Comparison of ENCODE assay signal across 18 mouse cellular contexts in genomic region chr6:28561291-28561995, GRCm38 (mm10).
DNase-seq lines count a peak whose midpoint lies in the region; ATAC-seq and TF ChIP-seq lines count a peak whose summit lies in the region.
"Had no signal": no experiment of that assay in that cellular context is flagged by ENCODE, and none has a peak within 500 bp of the region (broad histone marks: within the 10 kb centered on the region; RNA-seq: fewer than 3 reads in every experiment).

No protein-coding gene starts in this region.

- H3K36me3 ChIP-seq in intestine, postnatal 0 days (ENCODE audit: control insufficient read depth, insufficient read depth): no peaks in the 10 kb centered on the region; the same call in 1 of the 2 replicates

- H3K9me3 ChIP-seq in intestine, postnatal 0 days (ENCODE audit: control insufficient read depth): no peaks in the 10 kb centered on the region
- H3K9me3 ChIP-seq: embryonic facial prominence, embryonic 13.5 days; forebrain, embryonic 10.5 days; hindbrain, embryonic 13.5 days; lung, embryonic 15.5 days had no signal

- no peaks in the 10 kb centered on the region for H3K27me3 ChIP-seq in intestine, postnatal 0 days (replicated peaks; ENCODE audit: control insufficient read depth, insufficient read depth, low read length)
- H3K27me3 ChIP-seq: CH12.LX; embryonic facial prominence, embryonic 13.5 days; hindbrain, embryonic 13.5 days; lung, embryonic 15.5 days; megakaryocyte, embryonic 14.5 days had no signal

- no peaks in the 10 kb centered on the region for H3K4me1 ChIP-seq in intestine, postnatal 0 days (replicated peaks; ENCODE audit: control insufficient read depth, insufficient read depth, low read length)
- H3K4me1 ChIP-seq: embryonic facial prominence, embryonic 13.5 days; lung, embryonic 15.5 days had no signal

- no peak overlapping the region for H3K9ac ChIP-seq in intestine, postnatal 0 days (ENCODE audit: low read depth, low read length)
- H3K9ac ChIP-seq: embryonic facial prominence, embryonic 13.5 days; hindbrain, embryonic 13.5 days; lung, embryonic 15.5 days had no signal

- DNase-seq in gastrocnemius, postnatal 10 days: peak; percentile 26
- DNase-seq in gastrocnemius, postnatal 36 days: no peak
- DNase-seq in ovary, adult 18-20 months (ENCODE audit: low spot score): peak; percentile 49
- no peak for DNase-seq in ovary, postnatal 14 days (ENCODE audit: low spot score)
- DNase-seq in kidney, postnatal 25 days: peak; percentile 20 to 54
- DNase-seq in layer of hippocampus, adult 2 months (ENCODE audit: low spot score in 2 of 2): no peak
- DNase-seq: cerebellum, adult 9-11 months; thymus, postnatal 4 days had no signal

- WGBS in intestine, postnatal 0 days: 70% methylated on average over 5 of the region's 5 CpGs

- H3K4me3 ChIP-seq in intestine, postnatal 0 days (ENCODE audit: low read depth, low read length): no peak overlapping the region
- no peak overlapping the region for H3K4me3 ChIP-seq in layer of hippocampus, adult 2 months
- H3K4me3 ChIP-seq: embryonic facial prominence, embryonic 13.5 days; forebrain, embryonic 10.5 days; hindbrain, embryonic 13.5 days; lung, embryonic 15.5 days; megakaryocyte, embryonic 14.5 days had no signal

- ATAC-seq in intestine, postnatal 0 days: no peak
- ATAC-seq in megakaryocyte, adult 5-6 weeks (ENCODE audit: poor library complexity, severe bottlenecking): no peak
- ATAC-seq: activated CD4-positive, CD25-positive, alpha-beta regulatory T cell, adult 4 months had no signal

- intact Hi-C loops in gastrocnemius, postnatal 36 days (cut with DNase I): no loop called here

- TF ChIP-seq CTCF in intestine, postnatal 0 days (IDR thresholded peaks at IDR 0.05; ENCODE audit: low read depth): no peak
- no peak for TF ChIP-seq CTCF in layer of hippocampus, adult 2 months (conservative IDR thresholded peaks at IDR 0.05)

- no peak overlapping the region for H3K4me2 ChIP-seq in intestine, postnatal 0 days (replicated peaks; ENCODE audit: low read depth)
- H3K4me2 ChIP-seq: embryonic facial prominence, embryonic 13.5 days; hindbrain, embryonic 13.5 days; liver, embryonic 11.5 days; lung, embryonic 15.5 days had no signal

- H3K27ac ChIP-seq in intestine, postnatal 0 days (ENCODE audit: low read depth, low read length): peak overlapping the region; percentile 68; the same call in 1 of the 2 replicates
- H3K27ac ChIP-seq in layer of hippocampus, adult 2 months: no peak overlapping the region
- H3K27ac ChIP-seq: embryonic facial prominence, embryonic 13.5 days; forebrain, embryonic 10.5 days; hindbrain, embryonic 13.5 days; lung, embryonic 15.5 days had no signal

Comparison
In these comparisons a context has a peak if more than half of its experiments do, and no peak if none do; other contexts are left out.
1. DNase-seq: peak in gastrocnemius, postnatal 10 days (single experiment), ovary, adult 18-20 months (single experiment) and kidney, postnatal 25 days (2 of 2); none in gastrocnemius, postnatal 36 days (0 of 2), ovary, postnatal 14 days (single experiment) and layer of hippocampus, adult 2 months (0 of 2).